Mouse (Mus musculus): ENCODE data around the gene Cops4.

DNA sequence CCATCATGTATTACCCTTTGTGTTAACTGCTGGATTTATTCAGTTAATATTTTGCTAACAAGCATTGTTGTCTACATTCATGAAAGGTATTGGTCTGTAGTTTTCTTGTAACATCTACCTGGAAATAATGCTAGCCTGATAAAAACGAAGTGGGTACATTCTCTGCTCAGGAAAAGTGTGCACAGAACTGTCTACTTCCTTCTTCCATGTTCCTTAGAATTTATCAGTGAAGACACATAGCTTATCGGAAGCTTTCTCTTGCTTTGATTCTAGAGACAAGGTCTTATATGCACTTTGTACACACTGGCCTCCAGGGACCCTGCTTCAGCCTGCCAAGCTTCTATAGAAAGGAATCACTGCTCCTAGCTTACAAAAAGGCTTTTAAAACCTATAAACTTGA lies 28.8 kb upstream of the Cops4 start:
- no peak for TF ChIP-seq POLR2A (IDR thresholded peaks at IDR 0.05; ENCODE audit: low read depth, low read length)
- no peak for TF ChIP-seq CTCF (IDR thresholded peaks at IDR 0.05; ENCODE audit: borderline replicate concordance, insufficient read depth, low read length)

Data from embryonic fibroblast, embryonic 13.5 days (primary cell).